Mouse (Mus musculus): Measurements from ENCODE around the gene Hexdc. TPM values are rescaled to one million over a fixed set of nuclear protein-coding genes. Genes with fewer than 3 reads are reported as not detected.

Gene Hexdc
- polyA plus RNA-seq, 1 experiment from 2014 or later = 40.9 TPM

DNA sequence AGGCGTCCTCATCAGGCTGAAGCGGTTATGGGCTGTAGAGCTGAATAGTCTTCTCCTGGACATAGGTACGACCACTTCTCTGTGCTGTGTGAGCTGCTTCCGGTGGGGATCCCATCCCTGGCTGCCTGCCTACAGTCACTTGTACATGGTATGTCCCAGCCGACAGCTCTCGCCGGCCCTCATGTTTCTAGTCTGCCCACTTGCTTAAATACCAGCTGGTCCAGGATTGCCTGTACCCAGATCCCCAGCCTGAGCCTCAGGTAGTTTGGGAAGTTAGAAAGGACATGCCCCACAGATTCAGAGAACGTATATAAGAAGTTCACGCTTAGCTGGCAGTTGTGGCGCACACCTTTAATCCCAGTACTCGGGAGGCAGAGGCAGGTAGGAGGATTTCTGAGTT, 15.5 kb downstream of the Hexdc start:
- H3K9me3 ChIP-seq (replicated peaks; ENCODE audit: control insufficient read depth, low read length, poor library complexity, severe bottlenecking) = no peaks in the 10 kb centered on the region
- H3K4me3 ChIP-seq (ENCODE audit: low read depth, low read length) = no peak overlapping the region
- 91% methylated on average over 11 of the region's 11 CpGs for WGBS
- H3K9ac ChIP-seq (ENCODE audit: low read depth, low read length) = no peak overlapping the region
- H3K4me2 ChIP-seq (ENCODE audit: low read length) = no peak overlapping the region
- H3K27me3 ChIP-seq (ENCODE audit: control insufficient read depth, insufficient read depth, low read depth, low read length) = no peaks in the 10 kb centered on the region
- H3K27ac ChIP-seq (ENCODE audit: low read length) = no peak overlapping the region
- H3K36me3 ChIP-seq (ENCODE audit: control insufficient read depth, insufficient read depth, low read length) = peaks cover 73% of the 10 kb centered on the region
- no peaks in the 10 kb centered on the region for H3K4me1 ChIP-seq (ENCODE audit: control insufficient read depth, insufficient read depth, low read length)
- ATAC-seq = no peak

DNA sequence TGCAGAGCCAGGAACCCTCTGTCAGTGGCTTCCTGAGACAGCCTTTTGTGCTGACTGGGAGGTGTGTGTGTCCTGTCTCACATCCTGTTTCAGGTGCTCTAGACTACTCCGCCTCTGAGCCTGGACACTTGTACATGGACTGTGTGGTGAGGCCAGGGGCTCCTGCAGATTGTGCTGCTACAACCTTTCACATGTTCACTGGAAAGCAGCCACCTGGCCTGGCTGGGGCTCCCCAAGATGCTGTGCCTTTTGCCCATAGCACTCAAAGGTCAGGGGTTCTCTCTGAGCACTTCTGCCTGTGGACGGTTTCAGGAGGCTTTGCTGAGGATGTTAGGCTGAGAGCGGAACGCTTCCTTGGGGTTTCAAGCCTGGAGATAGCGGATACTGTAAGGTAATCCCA, 16.5 kb downstream of the Hexdc start:
- WGBS = 92% methylated on average over 5 of the region's 5 CpGs
- no peak overlapping the region for H3K4me2 ChIP-seq (ENCODE audit: low read length)
- H3K36me3 ChIP-seq (ENCODE audit: control insufficient read depth, insufficient read depth, low read length) = peaks cover 77% of the 10 kb centered on the region
- no peaks in the 10 kb centered on the region for H3K9me3 ChIP-seq (replicated peaks; ENCODE audit: control insufficient read depth, low read length, poor library complexity, severe bottlenecking)
- no peak overlapping the region for H3K4me3 ChIP-seq (ENCODE audit: low read depth, low read length)
- no peaks in the 10 kb centered on the region for H3K27me3 ChIP-seq (ENCODE audit: control insufficient read depth, insufficient read depth, low read depth, low read length)
- H3K4me1 ChIP-seq (ENCODE audit: control insufficient read depth, insufficient read depth, low read length) = no peaks in the 10 kb centered on the region
- ATAC-seq = no peak
- no peak overlapping the region for H3K9ac ChIP-seq (ENCODE audit: low read depth, low read length)
- no peak overlapping the region for H3K27ac ChIP-seq (ENCODE audit: low read length)

DNA sequence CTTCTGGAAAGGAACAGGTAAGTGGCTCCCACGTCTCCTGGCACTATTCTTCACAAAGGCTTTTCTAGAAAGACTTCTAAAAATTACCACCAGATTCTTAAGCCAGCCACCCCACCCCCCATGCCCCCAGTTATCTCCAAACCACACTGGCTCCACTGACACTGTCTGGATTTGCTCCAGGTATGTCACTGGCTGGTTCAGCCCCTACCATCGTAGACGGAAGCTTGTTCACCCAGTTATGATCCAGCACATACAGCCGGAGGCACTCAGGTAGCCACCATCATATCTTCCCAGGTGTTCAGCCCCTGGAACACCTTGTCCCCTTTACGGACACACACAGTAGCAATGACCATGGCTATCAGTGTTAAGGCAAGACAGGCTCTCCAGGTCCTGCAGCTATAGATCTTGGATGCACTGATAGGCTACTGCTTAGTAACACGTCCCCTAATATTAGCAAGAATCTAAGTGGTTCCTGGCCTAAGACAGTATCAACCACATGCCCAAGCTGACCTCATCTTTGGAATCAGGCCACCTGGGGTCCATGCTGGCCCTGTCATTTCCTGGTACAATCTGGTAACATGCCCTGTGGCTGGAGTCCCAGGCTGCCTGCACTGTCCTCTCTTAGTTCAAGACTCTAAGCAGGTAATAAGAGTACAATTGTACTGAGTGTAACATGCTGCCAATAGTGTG, 17.2 kb downstream of the Hexdc start:
- no peak for ATAC-seq
- 92% methylated on average over 6 of the region's 6 CpGs for WGBS

DNA sequence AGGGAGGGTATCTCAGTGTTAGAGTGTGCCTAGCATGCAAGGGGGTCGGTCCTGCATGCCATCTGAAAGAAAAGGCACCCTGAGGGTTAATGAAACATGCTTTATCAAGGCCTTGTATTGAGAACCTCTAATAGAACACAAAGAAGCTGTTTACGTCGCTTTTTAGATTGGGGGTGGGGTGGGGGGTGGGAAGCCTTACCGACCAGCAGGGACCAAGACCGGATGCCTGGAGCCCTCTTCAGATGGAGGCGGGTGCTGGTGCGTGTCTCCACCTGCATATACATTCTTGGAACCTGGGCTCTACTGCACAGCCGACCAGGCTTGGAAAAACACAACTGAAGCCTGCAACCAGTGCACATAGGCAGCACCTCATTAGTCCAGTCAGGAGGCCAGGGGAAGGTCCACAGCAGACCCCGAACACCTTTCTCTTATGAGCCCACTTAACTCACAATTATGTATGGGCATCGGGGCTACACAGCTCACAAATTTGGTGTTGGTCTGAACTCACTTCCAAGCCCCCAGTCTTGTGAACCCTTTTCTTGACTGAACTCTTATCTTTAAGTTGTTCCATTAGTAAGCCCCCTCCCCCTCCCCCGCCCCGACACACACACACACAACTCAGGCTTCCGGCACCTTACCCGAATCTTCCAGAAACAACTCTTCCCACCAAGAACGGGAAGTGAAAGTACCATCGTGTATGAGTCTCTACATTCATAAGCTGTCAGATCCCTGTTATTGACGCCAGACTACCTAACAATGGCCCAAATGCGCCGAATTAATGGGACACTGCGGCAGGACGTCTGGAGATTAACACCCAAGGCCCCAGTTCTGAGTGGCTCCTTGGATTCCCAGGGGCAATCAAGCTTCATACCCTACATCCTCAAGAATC, 24.1 kb downstream of the Hexdc start:
- Histone ChIP-seq H3K4me1 (ENCODE audit: control insufficient read depth, insufficient read depth, low read length) (peaks cover 23% of the 10 kb centered on the region), H3K9me3 (replicated peaks; ENCODE audit: control insufficient read depth, low read length, poor library complexity, severe bottlenecking) (no peaks in the 10 kb centered on the region), H3K4me3 (ENCODE audit: low read depth, low read length) (peak overlapping the region; percentile 79), H3K36me3 (ENCODE audit: control insufficient read depth, insufficient read depth, low read length) (peaks cover 17% of the 10 kb centered on the region), H3K9ac (ENCODE audit: low read depth, low read length) (peak overlapping the region; percentile 77), H3K27ac (ENCODE audit: low read length) (peak overlapping the region; percentile 77), H3K27me3 (ENCODE audit: control insufficient read depth, insufficient read depth, low read depth, low read length) (no peaks in the 10 kb centered on the region), H3K4me2 (ENCODE audit: low read length) (peak overlapping the region; percentile 64)
- 23% methylated on average over 21 of the region's 21 CpGs for WGBS
- no peak for ATAC-seq

More for the DNA sequence above, 17.2 kb downstream of the Hexdc start:
- Histone ChIP-seq H3K9ac (ENCODE audit: low read depth, low read length) (no peak overlapping the region), H3K4me1 (ENCODE audit: control insufficient read depth, insufficient read depth, low read length) (no peaks in the 10 kb centered on the region), H3K27me3 (ENCODE audit: control insufficient read depth, insufficient read depth, low read depth, low read length) (no peaks in the 10 kb centered on the region), H3K36me3 (ENCODE audit: control insufficient read depth, insufficient read depth, low read length) (peaks cover 71% of the 10 kb centered on the region), H3K27ac (ENCODE audit: low read length) (no peak overlapping the region), H3K4me2 (ENCODE audit: low read length) (no peak overlapping the region), H3K9me3 (replicated peaks; ENCODE audit: control insufficient read depth, low read length, poor library complexity, severe bottlenecking) (no peaks in the 10 kb centered on the region), H3K4me3 (ENCODE audit: low read depth, low read length) (no peak overlapping the region)

DNA sequence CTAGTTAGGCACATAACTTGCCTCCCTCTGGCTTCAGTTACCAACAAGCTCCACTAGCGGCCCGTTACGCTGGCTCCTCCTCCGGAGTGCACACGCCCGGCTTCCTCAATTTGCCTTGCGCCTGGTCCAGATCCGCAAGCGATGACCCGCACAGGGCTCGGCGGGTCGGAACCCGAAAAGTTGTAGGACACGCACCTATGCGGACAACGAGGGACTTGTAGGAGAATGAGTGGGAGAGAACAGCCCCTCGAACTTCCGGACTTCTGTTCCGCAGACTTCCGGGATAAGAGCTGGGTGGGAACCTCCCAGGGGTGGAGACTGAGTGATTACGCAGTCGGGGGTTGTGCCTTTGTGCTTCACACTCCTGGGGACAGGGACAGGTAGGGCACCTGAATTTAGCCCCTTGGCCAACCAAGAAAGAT, 24.8 kb downstream of the Hexdc start, which contains the start of gene Cybc1:
Gene Cybc1 (minus strand): TSS at position 305 of the 422 bp plus-strand sequence.
- Histone ChIP-seq H3K4me3 (ENCODE audit: low read depth, low read length) (peak within 1 kb of the TSS; percentile 79), H3K27ac (ENCODE audit: low read length) (peak within 1 kb of the TSS; percentile 77), H3K4me1 (ENCODE audit: control insufficient read depth, insufficient read depth, low read length) (peaks cover 23% of the 10 kb centered on the region), H3K9me3 (replicated peaks; ENCODE audit: control insufficient read depth, low read length, poor library complexity, severe bottlenecking) (no peaks in the 10 kb centered on the region), H3K4me2 (ENCODE audit: low read length) (peak within 1 kb of the TSS; percentile 64), H3K27me3 (ENCODE audit: control insufficient read depth, insufficient read depth, low read depth, low read length) (no peaks in the 10 kb centered on the region), H3K36me3 (ENCODE audit: control insufficient read depth, insufficient read depth, low read length) (peaks cover 10% of the 10 kb centered on the region), H3K9ac (ENCODE audit: low read depth, low read length) (peak within 1 kb of the TSS; percentile 77)
- under 1% methylated on average over 23 of the region's 23 CpGs for WGBS
- ATAC-seq = peak; percentile 90

DNA sequence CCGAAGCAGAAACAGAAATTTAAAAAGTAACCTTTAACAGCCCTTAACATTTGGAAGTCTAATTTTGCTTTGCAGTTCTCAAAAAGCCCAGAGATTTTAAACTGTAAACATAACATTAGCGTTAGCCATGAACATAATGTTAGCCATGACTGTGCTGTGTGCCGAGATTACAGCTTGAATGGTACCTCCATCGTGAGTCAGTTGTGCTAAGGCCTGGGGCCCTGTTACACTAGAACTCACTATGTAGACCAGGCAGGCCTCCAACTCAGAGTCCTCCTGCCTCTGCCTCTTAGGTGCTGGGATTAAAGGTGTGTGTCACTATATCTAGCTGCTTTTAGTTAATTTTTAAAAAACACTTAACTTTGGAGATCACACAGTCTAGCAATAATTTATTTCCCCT, 27.0 kb downstream of the Hexdc start:
- no peak overlapping the region for H3K4me3 ChIP-seq (ENCODE audit: low read depth, low read length)
- WGBS = 85% methylated on average over 4 of the region's 4 CpGs
- no peak overlapping the region for H3K9ac ChIP-seq (ENCODE audit: low read depth, low read length)
- H3K9me3 ChIP-seq (replicated peaks; ENCODE audit: control insufficient read depth, low read length, poor library complexity, severe bottlenecking) = no peaks in the 10 kb centered on the region
- peaks cover 27% of the 10 kb centered on the region for H3K4me1 ChIP-seq (ENCODE audit: control insufficient read depth, insufficient read depth, low read length)
- H3K27ac ChIP-seq (ENCODE audit: low read length) = no peak overlapping the region
- H3K36me3 ChIP-seq (ENCODE audit: control insufficient read depth, insufficient read depth, low read length) = no peaks in the 10 kb centered on the region
- no peak for ATAC-seq
- H3K27me3 ChIP-seq (ENCODE audit: control insufficient read depth, insufficient read depth, low read depth, low read length) = no peaks in the 10 kb centered on the region
- no peak overlapping the region for H3K4me2 ChIP-seq (ENCODE audit: low read length)

DNA sequence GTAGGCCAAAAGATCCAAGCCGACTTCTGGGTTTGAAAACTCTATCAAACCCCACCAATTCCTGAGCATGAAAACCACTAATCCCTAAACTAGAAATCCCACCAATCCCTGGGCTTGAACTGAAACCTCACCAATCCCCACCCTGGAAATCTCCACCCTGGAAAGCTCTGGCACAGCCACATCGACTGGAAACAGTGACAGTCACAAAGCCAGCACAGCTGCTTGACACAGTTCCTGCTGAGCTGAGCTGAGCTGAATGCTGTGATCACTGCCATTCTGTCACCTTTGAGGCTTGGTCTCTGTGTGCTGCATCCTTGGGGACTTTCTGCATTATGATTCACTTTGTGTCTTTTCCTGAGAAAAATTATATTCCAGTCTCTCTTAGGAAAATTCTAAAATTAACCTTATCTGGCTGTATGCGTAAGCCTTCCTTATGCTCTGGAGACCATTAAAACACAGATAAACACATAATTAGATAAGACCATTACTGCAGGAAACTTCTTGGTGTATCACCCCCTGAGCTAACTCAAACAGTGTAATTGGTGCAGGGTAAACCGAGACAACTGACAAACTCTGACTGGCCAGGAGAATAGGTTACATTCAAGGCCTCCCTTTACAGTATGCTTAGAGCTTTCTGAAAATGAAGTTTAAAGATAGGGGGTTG, 27.5 kb downstream of the Hexdc start:
- no peak for ATAC-seq
- 46% methylated on average over 4 of the region's 4 CpGs for WGBS
- Histone ChIP-seq H3K4me1 (ENCODE audit: control insufficient read depth, insufficient read depth, low read length) (peaks cover 27% of the 10 kb centered on the region), H3K9me3 (replicated peaks; ENCODE audit: control insufficient read depth, low read length, poor library complexity, severe bottlenecking) (no peaks in the 10 kb centered on the region), H3K27me3 (ENCODE audit: control insufficient read depth, insufficient read depth, low read depth, low read length) (no peaks in the 10 kb centered on the region), H3K36me3 (ENCODE audit: control insufficient read depth, insufficient read depth, low read length) (no peaks in the 10 kb centered on the region), H3K27ac (ENCODE audit: low read length) (no peak overlapping the region), H3K9ac (ENCODE audit: low read depth, low read length) (no peak overlapping the region), H3K4me3 (ENCODE audit: low read depth, low read length) (no peak overlapping the region), H3K4me2 (ENCODE audit: low read length) (no peak overlapping the region)

DNA sequence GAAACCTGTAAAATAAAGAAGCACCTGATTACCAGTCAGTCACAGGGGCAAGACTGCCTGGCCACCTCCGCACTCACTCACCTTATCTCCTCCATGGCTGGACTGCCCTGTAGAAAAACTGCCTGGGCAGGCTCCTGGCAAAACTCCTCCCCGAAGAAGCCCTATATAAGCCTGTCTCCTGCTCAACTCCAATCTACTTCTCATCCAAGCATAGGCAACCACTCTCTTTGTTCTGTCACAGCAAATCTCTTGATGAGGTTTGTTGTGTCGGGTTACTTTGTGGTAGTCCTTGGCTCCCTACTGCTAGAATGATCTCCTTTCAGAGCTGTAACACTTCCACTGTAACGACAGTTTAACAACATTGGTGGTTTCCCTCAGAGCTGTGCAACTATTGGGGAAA, 28.5 kb downstream of the Hexdc start:
- peaks cover 20% of the 10 kb centered on the region for H3K4me1 ChIP-seq (ENCODE audit: control insufficient read depth, insufficient read depth, low read length)
- 36% methylated on average over 4 of the region's 4 CpGs for WGBS
- ATAC-seq = no peak
- no peak overlapping the region for H3K4me3 ChIP-seq (ENCODE audit: low read depth, low read length)
- H3K9ac ChIP-seq (ENCODE audit: low read depth, low read length) = no peak overlapping the region
- H3K27ac ChIP-seq (ENCODE audit: low read length) = no peak overlapping the region
- no peak overlapping the region for H3K4me2 ChIP-seq (ENCODE audit: low read length)
- no peaks in the 10 kb centered on the region for H3K36me3 ChIP-seq (ENCODE audit: control insufficient read depth, insufficient read depth, low read length)
- H3K27me3 ChIP-seq (ENCODE audit: control insufficient read depth, insufficient read depth, low read depth, low read length) = no peaks in the 10 kb centered on the region
- H3K9me3 ChIP-seq (replicated peaks; ENCODE audit: control insufficient read depth, low read length, poor library complexity, severe bottlenecking) = no peaks in the 10 kb centered on the region

Measured in midbrain, embryonic 16.5 days (tissue).